Mouse (Mus musculus) heart, postnatal 36 days (tissue): ENCODE measurements around the gene Exoc3l2. TPM values are rescaled to one million over a fixed set of nuclear protein-coding genes. Genes with fewer than 3 reads are reported as not detected.

Source experiments
- DNase-seq, 2 experiments: peaks; one replicate each; pipeline ENCODE4 v3.0.0; 2021 to 2022
- intact Hi-C: fragments of 180-260 bp; cut with DNase I; formaldehyde crosslinking; loops from one replicate; pipeline ENCODE4 v1.15.1; 2025
- total RNA-seq, 2 experiments: library from RNA; stranded (reverse); gene quantifications; 2 replicates each; pipeline ENCODE4 v1.2.3; 2021

Exoc3l2 gene
- under 1 TPM; 0.78 to 0.84 TPM for total RNA-seq

GRCm38 (mm10) chr7:19462884-19463381, at the start of gene Exoc3l2:
Gene Exoc3l2, plus strand, starts transcription at chr7:19463331.
- DNase-seq, result no peak
- intact Hi-C loops, result loop anchor here (2.0 kb wide), 1 partner anchor 14 kb away; no protein-coding TSS in a partner anchor

- DNase-seq, result no peak
- intact Hi-C loops, result no loop called here
Measured at GRCm38 (mm10) chr7:19413525-19413924, 49.6 kb upstream of the Exoc3l2 start.

- no peak for DNase-seq
- intact Hi-C loops, result no loop called here
Measured at GRCm38 (mm10) chr7:19416590-19416989, 46.5 kb upstream of the Exoc3l2 start.

GRCm38 (mm10) chr7:19420121-19420520, 43.0 kb upstream of the Exoc3l2 start:
- intact Hi-C loops, result no loop called here
- no peak for DNase-seq

- peak; percentile 65 to 79 for DNase-seq
- intact Hi-C loops, result no loop called here
Measured at GRCm38 (mm10) chr7:19420821-19421636, 42.1 kb upstream of the Exoc3l2 start.

- no peak for DNase-seq
- intact Hi-C loops, result no loop called here
Measured at GRCm38 (mm10) chr7:19423083-19423482, 40.0 kb upstream of the Exoc3l2 start.

GRCm38 (mm10) chr7:19424051-19424450, 39.1 kb upstream of the Exoc3l2 start:
- no peak for DNase-seq
- intact Hi-C loops, result no loop called here

GRCm38 (mm10) chr7:19426349-19426748, 36.8 kb upstream of the Exoc3l2 start:
- intact Hi-C loops, result no loop called here

GRCm38 (mm10) chr7:19426888-19427287, 36.2 kb upstream of the Exoc3l2 start:
- DNase-seq, result no peak
- intact Hi-C loops, result no loop called here

More at GRCm38 (mm10) chr7:19426349-19426748, 36.8 kb upstream of the Exoc3l2 start:
- DNase-seq, result no peak

GRCm38 (mm10) chr7:19427999-19428650, 35.0 kb upstream of the Exoc3l2 start:
- intact Hi-C loops, result no loop called here
- DNase-seq, result no peak

GRCm38 (mm10) chr7:19429726-19430125, 33.4 kb upstream of the Exoc3l2 start:
- intact Hi-C loops, result no loop called here
- no peak for DNase-seq

- intact Hi-C loops, result no loop called here
Measured at GRCm38 (mm10) chr7:19430402-19430801, 32.7 kb upstream of the Exoc3l2 start.

GRCm38 (mm10) chr7:19432475-19432874, 30.7 kb upstream of the Exoc3l2 start:
- no peak for DNase-seq
- intact Hi-C loops, result no loop called here

More at GRCm38 (mm10) chr7:19430402-19430801, 32.7 kb upstream of the Exoc3l2 start:
- DNase-seq, result no peak

- no peak for DNase-seq
- intact Hi-C loops, result no loop called here
Measured at GRCm38 (mm10) chr7:19436276-19436675, 26.9 kb upstream of the Exoc3l2 start.

GRCm38 (mm10) chr7:19437048-19437447, 26.1 kb upstream of the Exoc3l2 start:
- DNase-seq, result no peak
- intact Hi-C loops, result no loop called here

- intact Hi-C loops, result no loop called here
- DNase-seq, result no peak
Measured at GRCm38 (mm10) chr7:19441448-19442091, 21.6 kb upstream of the Exoc3l2 start.

GRCm38 (mm10) chr7:19443344-19443743, 19.8 kb upstream of the Exoc3l2 start:
- DNase-seq, result peak; percentile 87 to 93
- intact Hi-C loops, result no loop called here

- intact Hi-C loops, result no loop called here
- no peak for DNase-seq
Measured at GRCm38 (mm10) chr7:19444801-19445200, 18.3 kb upstream of the Exoc3l2 start.

- no peak for DNase-seq
- intact Hi-C loops, result no loop called here
Measured at GRCm38 (mm10) chr7:19447689-19448088, 15.4 kb upstream of the Exoc3l2 start.

GRCm38 (mm10) chr7:19449165-19449564, 14.0 kb upstream of the Exoc3l2 start:
- intact Hi-C loops, result no loop called here
- DNase-seq, result no peak

- intact Hi-C loops, result loop anchor here (5.0 kb wide), 1 partner anchor 107 kb away; the partner anchor contains the start of gene Ppp1r37
- no peak for DNase-seq
Measured at GRCm38 (mm10) chr7:19455186-19455585, 7.9 kb upstream of the Exoc3l2 start.
